Mouse (Mus musculus) ES-Bruce4 (cell line): Measurements from ENCODE around the gene Ccdc155. TPM values are rescaled to one million over a fixed set of nuclear protein-coding genes. Genes with fewer than 3 reads are reported as not detected.

Experiments
- H3K27ac ChIP-seq: 2 replicates; pipeline ENCODE4 v1.5.1; 2012; ENCODE audit warnings: low read length, inconsistent platforms; ENCODE audit not compliant: insufficient read depth
- H3K27me3 ChIP-seq: 2 replicates; pipeline ENCODE4 v1.6.1; 2012; ENCODE audit warnings: mild to moderate bottlenecking, low read length, inconsistent platforms; ENCODE audit not compliant: control insufficient read depth, poor library complexity, insufficient read depth, severe bottlenecking
- H3K36me3 ChIP-seq: 2 replicates; pipeline ENCODE4 v1.6.1; 2012; ENCODE audit warnings: inconsistent platforms, mild to moderate bottlenecking, low read length, moderate library complexity; ENCODE audit not compliant: control insufficient read depth, poor library complexity, insufficient read depth, severe bottlenecking
- H3K4me1 ChIP-seq: one replicate; pipeline ENCODE4 v1.8.1; 2011; ENCODE audit warnings: low read length; ENCODE audit not compliant: control insufficient read depth, insufficient read depth
- H3K4me3 ChIP-seq: 2 replicates; pipeline ENCODE4 v1.5.1; 2011; ENCODE audit warnings: low read depth, mild to moderate bottlenecking, low read length
- H3K9ac ChIP-seq: 2 replicates; pipeline ENCODE4 v1.6.1; 2012; ENCODE audit warnings: low read depth, mild to moderate bottlenecking, inconsistent platforms; ENCODE audit not compliant: poor library complexity, severe bottlenecking
- H3K9me3 ChIP-seq: replicated peaks from 2 replicates; pipeline ENCODE4 v1.6.1; 2012; ENCODE audit warnings: mild to moderate bottlenecking, low read length, inconsistent platforms; ENCODE audit not compliant: control insufficient read depth, poor library complexity, insufficient read depth, severe bottlenecking
- CTCF ChIP-seq: IDR thresholded peaks from one replicate; pipeline ENCODE4 v1.8.1; 2011; ENCODE audit warnings: low read depth, low read length
- EP300 ChIP-seq: IDR thresholded peaks from 2 replicates; pipeline ENCODE4 v1.6.1; 2011; ENCODE audit warnings: low read depth, low read length; ENCODE audit not compliant: insufficient read depth
- POLR2A ChIP-seq: IDR thresholded peaks from one replicate; pipeline ENCODE4 v1.8.1; 2011; ENCODE audit warnings: low read length; ENCODE audit not compliant: insufficient read depth
- polyA plus RNA-seq: library from polyadenylated mRNA; stranded (reverse); fragments of >200 nt; gene quantifications from 2 replicates; pipeline ENCODE4 v1.2.4, GENCODE M21; 2011; ENCODE audit warnings: low read depth; ENCODE audit not compliant: missing spikeins, insufficient read depth, insufficient read length

Gene Ccdc155
- polyA plus RNA-seq, 1 experiment, result 2.2 TPM

GRCm38 (mm10) chr7:45238723-45239496 lies 34.2 kb upstream of the Ccdc155 start, which contains the start of gene Cd37:
Cd37 (minus strand) TSS chr7:45239115.
- no peaks in the 10 kb centered on the region for H3K27me3 ChIP-seq
- H3K4me1 ChIP-seq, result peaks cover 2% of the 10 kb centered on the region
- H3K9ac ChIP-seq, result peak within 1 kb of the TSS; percentile 19; the same call in 1 of the 2 replicates
- no peaks in the 10 kb centered on the region for H3K36me3 ChIP-seq
- H3K27ac ChIP-seq, result no peak within 1 kb of the TSS
- H3K4me3 ChIP-seq, result peak within 1 kb of the TSS; percentile 46
- H3K9me3 ChIP-seq, result no peaks in the 10 kb centered on the region
- 0 out of 2 replicates have a peak, but pooled peaks have one; percentile 18 for TF ChIP-seq EP300
- no peak for TF ChIP-seq CTCF

- no peak for TF ChIP-seq EP300
- no peak for TF ChIP-seq POLR2A
- TF ChIP-seq CTCF, result no peak
- Histone ChIP-seq H3K9ac (peak overlapping the region; percentile 19; the same call in 1 of the 2 replicates), H3K4me1 (peaks cover 2% of the 10 kb centered on the region), H3K36me3 (0 out of 2 replicates have a peak, but pooled peaks cover under 1% of the 10 kb centered on the region), H3K4me3 (peak overlapping the region; percentile 46), H3K27me3 (no peaks in the 10 kb centered on the region), H3K9me3 (no peaks in the 10 kb centered on the region), H3K27ac (no peak overlapping the region)
Observed at GRCm38 (mm10) chr7:45237747-45238699, 33.3 kb upstream of the Ccdc155 start.

- H3K4me3 ChIP-seq, result peak overlapping the region; percentile 51
- no peaks in the 10 kb centered on the region for H3K9me3 ChIP-seq
- peak overlapping the region; percentile 4; the same call in 1 of the 2 replicates for H3K9ac ChIP-seq
- H3K27ac ChIP-seq, result peak overlapping the region; percentile 10
- TF ChIP-seq POLR2A (no peak), CTCF (no peak), EP300 (no peak)
- H3K4me1 ChIP-seq, result peaks cover 2% of the 10 kb centered on the region
- no peaks in the 10 kb centered on the region for H3K27me3 ChIP-seq
- 0 out of 2 replicates have a peak, but pooled peaks cover 5% of the 10 kb centered on the region for H3K36me3 ChIP-seq
Observed at GRCm38 (mm10) chr7:45235656-45236180, 31.0 kb upstream of the Ccdc155 start.

GRCm38 (mm10) chr7:45234922-45235571 lies 30.4 kb upstream of the Ccdc155 start:
- H3K4me1 ChIP-seq, result peaks cover 2% of the 10 kb centered on the region
- no peaks in the 10 kb centered on the region for H3K27me3 ChIP-seq
- peak overlapping the region; percentile 51 for H3K4me3 ChIP-seq
- 0 out of 2 replicates have a peak, but pooled peaks cover 5% of the 10 kb centered on the region for H3K36me3 ChIP-seq
- TF ChIP-seq POLR2A, result peak; percentile 87
- no peak for TF ChIP-seq CTCF
- no peaks in the 10 kb centered on the region for H3K9me3 ChIP-seq
- peak overlapping the region; percentile 21 for H3K27ac ChIP-seq
- peak overlapping the region; percentile 4; the same call in 1 of the 2 replicates for H3K9ac ChIP-seq

- Histone ChIP-seq H3K27ac (peak overlapping the region; percentile 21), H3K4me3 (peak overlapping the region; percentile 48), H3K9me3 (no peaks in the 10 kb centered on the region), H3K36me3 (0 out of 2 replicates have a peak, but pooled peaks cover 5% of the 10 kb centered on the region), H3K9ac (peak overlapping the region; percentile 16; the same call in 1 of the 2 replicates), H3K27me3 (no peaks in the 10 kb centered on the region), H3K4me1 (peaks cover 4% of the 10 kb centered on the region)
- 0 out of 2 replicates have a peak, but pooled peaks have one; percentile 33 for TF ChIP-seq EP300
- TF ChIP-seq CTCF, result no peak
- no peak for TF ChIP-seq POLR2A
Observed at GRCm38 (mm10) chr7:45234333-45234841, 29.7 kb upstream of the Ccdc155 start.
